Mouse (Mus musculus): ENCODE measurements around the gene Arhgef1. TPM values are rescaled to one million over a fixed set of nuclear protein-coding genes. Genes with fewer than 3 reads are reported as not detected.

Arhgef1 gene
- total RNA-seq (2018; cell fraction: chromatin; rRNA removed), result 1,000 to 10,000 TPM in 3 of 26 experiments, 100 to 1,000 TPM in 23; 295 to 1,200 (median 630) TPM
- 10 to 100 TPM; 50.1 to 95.8 (median 74.8) TPM for total RNA-seq (2018; cell fraction: cytosol; rRNA removed)
- total RNA-seq (2018; cell fraction: nucleus; rRNA removed), result 100 to 1,000 TPM; 119 to 539 (median 222) TPM
- 54.7 to 102 TPM (median 79.9 TPM) in 3 replicates for polyA plus RNA-seq (2018)

DNA sequence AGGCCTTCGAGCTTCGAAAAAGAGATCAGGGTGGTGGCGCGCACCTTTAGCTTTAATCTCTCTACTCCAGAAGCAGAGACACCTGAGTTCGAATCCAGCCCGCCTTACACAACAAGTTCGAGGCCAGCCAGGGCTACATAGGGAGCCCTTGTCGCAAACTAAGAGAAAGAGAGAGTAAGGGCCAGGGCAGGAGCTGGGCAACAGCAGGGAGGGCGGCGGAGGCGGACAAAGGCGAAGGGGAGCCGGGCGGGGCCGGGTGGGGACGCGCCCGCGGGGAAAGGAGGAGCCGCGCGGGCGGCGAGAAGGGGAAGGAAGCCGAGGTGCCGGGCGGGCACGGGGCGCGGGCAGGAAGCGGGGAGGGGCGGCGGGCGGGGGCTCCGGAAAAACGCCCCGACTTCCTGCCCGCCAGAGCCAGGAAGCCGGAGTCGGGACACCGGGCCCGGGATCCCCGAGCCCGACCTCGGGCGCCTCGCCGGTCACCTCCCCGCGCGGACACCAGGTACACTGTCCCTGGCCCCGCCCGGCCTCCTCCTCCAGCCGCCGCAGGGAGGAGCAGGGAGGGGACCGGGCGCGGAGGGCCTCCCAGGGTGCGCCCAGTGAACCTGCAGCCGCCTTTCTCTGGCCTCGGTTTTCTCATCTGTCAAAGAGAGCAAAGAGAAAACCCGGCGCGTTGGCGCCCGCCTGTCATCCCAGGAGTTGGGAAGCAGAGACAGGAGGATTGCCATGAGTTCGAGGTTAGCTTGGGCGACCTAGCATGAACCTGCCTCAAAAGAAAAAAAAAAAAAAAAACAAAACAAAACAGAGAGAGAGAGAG is at the start of gene Arhgef1:
Gene Arhgef1 (plus strand): TSS at position 283 of the 814 bp plus-strand sequence.
- Histone ChIP-seq H3K36me3 (ENCODE audit: inconsistent target) (peaks cover 15% of the 10 kb centered on the region; the same call in 1 of the 2 replicates), H3K27ac (peak within 1 kb of the TSS; percentile 66)
- 10% methylated on average over 27 of the region's 68 CpGs for WGBS (ENCODE audit: missing documents)

DNA sequence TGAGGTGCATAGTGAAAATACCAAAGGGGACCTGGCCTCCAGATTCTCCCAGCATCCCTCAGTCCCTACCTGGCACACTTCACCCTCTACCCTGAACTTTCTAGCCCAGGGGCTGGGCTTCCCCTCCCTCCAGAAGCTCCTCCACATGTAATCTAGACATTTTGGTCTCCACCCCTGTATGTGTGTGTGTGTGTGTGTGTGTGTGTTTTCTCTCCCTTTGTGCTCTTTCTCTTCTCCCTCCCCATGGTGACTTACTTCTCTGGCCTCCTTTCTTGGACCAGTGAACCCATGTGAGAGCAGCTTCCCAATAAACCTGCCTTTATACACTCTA is 49.5 kb upstream of the Arhgef1 start:
- no peaks in the 10 kb centered on the region; the same call in 1 of the 2 replicates for H3K79me2 ChIP-seq (ENCODE audit: inconsistent target)
- no peak overlapping the region for H3K4me3 ChIP-seq (ENCODE audit: inconsistent target)
- no peaks in the 10 kb centered on the region for H3K36me3 ChIP-seq (ENCODE audit: inconsistent target)
- peak overlapping the region; percentile 85 for H3K27ac ChIP-seq

More for the DNA sequence above, at the start of gene Arhgef1:
- peaks cover 45% of the 10 kb centered on the region for H3K79me2 ChIP-seq (ENCODE audit: inconsistent target)
- H3K4me3 ChIP-seq (ENCODE audit: inconsistent target), result peak within 1 kb of the TSS; percentile 93

DNA sequence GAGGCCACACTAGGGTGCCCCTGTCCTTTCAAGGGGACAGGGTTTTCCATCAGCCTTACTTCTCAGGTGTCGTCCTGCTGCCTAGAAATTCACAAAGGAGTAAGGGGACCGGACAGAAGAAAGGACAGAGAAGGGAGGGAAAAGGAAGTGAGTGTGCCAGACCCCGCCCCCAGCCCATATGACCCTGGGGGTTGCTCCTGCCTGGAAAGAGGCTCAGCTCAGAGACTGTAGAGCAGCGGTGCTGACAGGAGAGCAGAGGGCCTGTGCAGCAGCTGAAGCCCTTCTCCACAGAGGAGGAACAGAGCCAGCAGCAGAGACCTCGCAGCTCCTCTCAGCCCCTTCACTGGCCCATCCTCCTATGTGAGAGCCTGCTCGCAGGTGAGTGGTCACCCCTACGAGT is 49.0 kb upstream of the Arhgef1 start:
- WGBS (ENCODE audit: missing documents), result 65% methylated on average over 6 of the region's 7 CpGs
- H3K27ac ChIP-seq, result peak overlapping the region; percentile 85
- no peaks in the 10 kb centered on the region; the same call in 1 of the 2 replicates for H3K79me2 ChIP-seq (ENCODE audit: inconsistent target)
- no peaks in the 10 kb centered on the region for H3K36me3 ChIP-seq (ENCODE audit: inconsistent target)
- H3K4me3 ChIP-seq (ENCODE audit: inconsistent target), result peak overlapping the region; percentile 14; the same call in 1 of the 2 replicates

DNA sequence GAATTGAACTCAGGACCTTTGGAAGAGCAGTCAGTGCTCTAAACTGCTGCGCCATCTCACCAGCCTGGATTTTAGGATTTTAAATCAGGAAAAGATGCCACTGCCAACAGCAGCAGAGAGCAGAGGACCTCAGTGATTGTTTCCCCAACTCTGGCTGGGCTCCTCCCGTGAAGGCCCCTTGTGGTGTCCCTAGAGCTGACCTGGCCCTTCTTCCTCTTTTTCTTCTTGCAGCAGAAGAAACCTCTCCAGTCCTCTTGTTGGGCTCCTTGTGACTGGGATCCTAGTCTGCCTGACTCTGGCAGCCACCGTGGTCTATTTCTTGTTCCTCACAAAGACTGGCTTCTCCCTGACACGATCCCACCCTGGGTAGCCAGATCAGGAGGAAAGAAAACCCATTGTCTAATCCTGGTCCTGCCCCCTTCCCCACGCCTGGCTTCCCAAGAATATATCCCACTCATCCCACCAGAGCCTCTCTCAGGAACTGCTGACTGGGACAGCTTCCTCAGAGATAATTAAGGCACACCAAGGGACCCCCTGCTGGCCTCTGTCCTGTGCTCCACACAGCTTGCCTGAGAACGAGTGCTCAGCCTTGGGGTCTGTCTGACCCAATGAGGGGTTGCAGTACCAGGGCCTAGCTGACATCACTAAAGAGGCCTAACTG is 46.1 kb upstream of the Arhgef1 start:
- 28% methylated on average over 6 of the region's 6 CpGs for WGBS (ENCODE audit: missing documents)
- H3K27ac ChIP-seq, result peak overlapping the region; percentile 40

DNA sequence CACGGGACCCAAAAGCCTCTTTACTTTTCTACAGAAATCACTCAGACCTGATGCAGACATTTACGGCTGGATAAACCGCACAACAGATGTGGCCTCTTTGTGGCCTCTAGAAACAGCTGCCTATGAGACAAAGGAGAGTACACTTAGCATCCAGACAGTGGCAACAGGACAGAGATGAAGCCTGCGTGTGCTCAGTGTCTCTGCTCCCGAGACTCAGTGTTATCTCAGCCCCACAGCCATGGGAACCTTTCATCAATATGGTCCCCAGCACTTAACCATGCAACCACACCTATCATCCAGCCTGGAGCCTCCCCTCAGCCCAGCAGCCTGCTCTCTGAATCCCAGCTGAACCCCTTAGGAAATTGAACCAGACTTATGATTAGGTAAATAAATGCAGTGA is 43.5 kb upstream of the Arhgef1 start:
- 88% methylated on average over 5 of the region's 5 CpGs for WGBS (ENCODE audit: missing documents)
- no peaks in the 10 kb centered on the region for H3K36me3 ChIP-seq (ENCODE audit: inconsistent target)
- no peaks in the 10 kb centered on the region; the same call in 1 of the 2 replicates for H3K79me2 ChIP-seq (ENCODE audit: inconsistent target)
- H3K4me3 ChIP-seq (ENCODE audit: inconsistent target), result no peak overlapping the region
- no peak overlapping the region for H3K27ac ChIP-seq

More for the DNA sequence above, 46.1 kb upstream of the Arhgef1 start:
- Histone ChIP-seq H3K79me2 (ENCODE audit: inconsistent target) (no peaks in the 10 kb centered on the region; the same call in 1 of the 2 replicates), H3K4me3 (ENCODE audit: inconsistent target) (no peak overlapping the region), H3K36me3 (ENCODE audit: inconsistent target) (no peaks in the 10 kb centered on the region)

DNA sequence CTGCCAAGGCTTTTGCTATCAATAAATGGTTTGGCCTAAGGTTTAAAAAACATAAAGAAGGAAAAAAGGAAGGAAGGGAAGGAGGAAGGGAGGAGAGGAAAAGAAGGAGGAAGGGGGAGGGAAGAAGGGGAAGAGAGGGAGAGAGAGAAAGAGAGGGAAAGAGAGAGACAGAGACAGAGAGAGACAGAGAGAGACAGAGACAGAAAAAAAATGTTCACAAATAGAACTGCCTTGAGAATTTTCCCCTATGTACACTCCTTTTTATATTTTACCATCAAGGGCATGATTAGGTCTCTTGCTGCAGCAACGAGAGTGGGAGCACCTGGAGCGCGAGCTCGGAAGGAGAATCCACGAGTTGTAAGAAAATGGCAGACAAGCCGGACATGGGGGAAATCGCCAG is 40.8 kb upstream of the Arhgef1 start, which contains the start of gene Gm9844:
Gene Gm9844 (plus strand): TSS at position 301 of the 400 bp plus-strand sequence.
- H3K27ac ChIP-seq, result no peak within 1 kb of the TSS
- no peak within 1 kb of the TSS for H3K4me3 ChIP-seq (ENCODE audit: inconsistent target)
- H3K79me2 ChIP-seq (ENCODE audit: inconsistent target), result no peaks in the 10 kb centered on the region
- 88% methylated on average over 5 of the region's 7 CpGs for WGBS (ENCODE audit: missing documents)
- no peaks in the 10 kb centered on the region for H3K36me3 ChIP-seq (ENCODE audit: inconsistent target)

DNA sequence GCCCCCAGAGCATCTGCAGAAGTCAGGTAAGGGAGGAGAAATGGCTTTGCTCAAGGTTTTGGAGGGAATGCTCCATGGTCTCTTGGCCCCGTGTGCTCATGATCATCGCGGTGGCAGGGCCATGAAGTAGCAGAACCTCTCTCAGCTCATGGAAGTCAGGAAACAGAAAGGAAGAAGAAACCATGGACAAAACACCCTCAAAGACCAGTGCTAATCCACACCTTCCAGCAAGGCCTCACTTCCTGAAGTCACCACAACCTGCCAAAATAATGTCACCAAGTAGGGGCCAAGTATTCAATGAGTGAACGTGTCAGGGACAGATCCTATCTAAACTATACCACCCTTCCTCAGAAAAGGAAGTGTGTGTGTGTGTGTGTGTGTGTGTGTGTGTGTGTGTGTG is 39.9 kb upstream of the Arhgef1 start:
- 34% methylated on average over 4 of the region's 4 CpGs for WGBS (ENCODE audit: missing documents)
- H3K36me3 ChIP-seq (ENCODE audit: inconsistent target), result no peaks in the 10 kb centered on the region
- H3K27ac ChIP-seq, result no peak overlapping the region

DNA sequence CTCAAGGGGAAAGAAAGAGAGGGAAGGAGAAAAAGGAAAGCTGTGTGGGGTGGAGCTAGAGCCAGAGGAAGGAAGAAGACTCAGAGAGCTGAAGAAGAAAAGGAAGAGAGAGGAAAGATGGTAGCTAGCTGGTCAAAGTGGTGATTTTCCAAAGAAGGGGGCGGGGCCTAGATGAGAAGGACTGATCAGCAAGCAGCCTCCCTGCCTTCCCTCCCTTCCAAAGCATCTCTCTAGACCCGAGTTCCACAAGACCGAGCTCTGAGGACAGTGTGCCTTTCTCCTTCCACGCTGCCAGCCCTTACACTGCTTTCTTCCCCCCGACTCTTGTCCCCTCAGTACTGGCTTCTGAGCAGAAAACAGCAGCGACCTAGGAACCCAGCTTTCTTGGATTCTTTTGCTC is 38.6 kb upstream of the Arhgef1 start:
- H3K27ac ChIP-seq, result no peak overlapping the region
- H3K79me2 ChIP-seq (ENCODE audit: inconsistent target), result no peaks in the 10 kb centered on the region
- no peak overlapping the region for H3K4me3 ChIP-seq (ENCODE audit: inconsistent target)
- WGBS (ENCODE audit: missing documents), result 48% methylated on average over 6 of the region's 6 CpGs
- no peaks in the 10 kb centered on the region for H3K36me3 ChIP-seq (ENCODE audit: inconsistent target)

More for the DNA sequence above, 39.9 kb upstream of the Arhgef1 start:
- Histone ChIP-seq H3K4me3 (ENCODE audit: inconsistent target) (no peak overlapping the region), H3K79me2 (ENCODE audit: inconsistent target) (no peaks in the 10 kb centered on the region)

DNA sequence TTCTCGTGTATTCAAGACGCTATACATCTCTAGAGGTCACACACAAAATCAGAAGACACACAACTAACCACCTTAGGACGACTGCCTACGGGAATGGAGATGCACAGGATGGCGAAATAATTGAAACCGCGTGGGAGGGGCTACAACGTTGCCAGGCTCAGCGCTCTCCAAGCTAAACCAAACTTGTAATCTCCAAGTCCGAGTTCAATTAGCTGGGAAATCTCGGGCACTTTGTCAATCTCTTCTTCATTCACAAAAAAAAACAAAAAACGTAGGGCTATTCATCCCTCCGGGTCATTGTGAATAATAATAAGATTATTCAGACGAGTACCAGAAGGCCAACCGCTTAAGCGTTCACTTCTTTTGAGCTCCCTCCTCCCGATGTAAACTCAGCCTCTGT is 33.6 kb upstream of the Arhgef1 start:
- no peak overlapping the region for H3K27ac ChIP-seq
- no peaks in the 10 kb centered on the region for H3K79me2 ChIP-seq (ENCODE audit: inconsistent target)
- no peak overlapping the region for H3K4me3 ChIP-seq (ENCODE audit: inconsistent target)
- no peaks in the 10 kb centered on the region for H3K36me3 ChIP-seq (ENCODE audit: inconsistent target)
- 84% methylated on average over 17 of the region's 17 CpGs for WGBS (ENCODE audit: missing documents)

DNA sequence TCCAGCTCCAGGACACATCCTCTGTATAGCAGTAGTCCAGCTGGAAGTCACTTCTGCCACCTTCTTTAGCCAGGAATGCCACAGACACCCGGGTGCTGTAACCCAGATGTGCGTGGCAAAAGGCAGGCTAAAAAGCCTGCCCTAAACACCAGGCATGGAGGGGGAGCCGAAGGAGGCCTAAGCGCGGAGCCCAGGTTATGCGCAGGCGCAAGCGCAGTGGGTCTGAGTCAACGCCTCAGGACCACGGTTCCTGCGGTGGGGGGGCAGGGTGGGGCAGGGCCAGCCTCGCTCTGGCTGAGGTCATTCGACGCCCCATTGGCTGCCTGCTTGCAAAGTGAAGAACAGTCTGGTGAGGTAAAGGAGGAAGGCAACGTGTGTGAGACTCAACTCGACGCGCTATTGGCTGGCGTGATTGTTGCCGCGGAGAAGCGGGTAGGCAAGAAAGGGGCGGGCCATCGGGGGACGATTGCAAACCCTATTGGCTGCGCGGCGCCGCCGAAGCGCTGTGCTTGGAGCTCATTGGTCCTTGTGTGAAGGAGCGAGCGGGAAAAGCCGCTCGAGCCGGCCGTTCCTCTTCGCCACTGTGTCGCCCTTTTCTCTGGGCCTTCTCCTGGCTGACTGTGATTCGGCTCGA is 33.1 kb upstream of the Arhgef1 start, which contains the start of the genes Lypd4 and Dmrtc2:
Gene Lypd4 (minus strand): TSS at position 410 of the 634 bp plus-strand sequence.
Gene Dmrtc2 (plus strand): TSS at position 526 of the 634 bp plus-strand sequence.
- no peaks in the 10 kb centered on the region for H3K79me2 ChIP-seq (ENCODE audit: inconsistent target)
- H3K27ac ChIP-seq, result no peak within 1 kb of the TSS
- WGBS (ENCODE audit: missing documents), result 73% methylated on average over 24 of the region's 41 CpGs
- H3K4me3 ChIP-seq (ENCODE audit: inconsistent target), result no peak within 1 kb of the TSS
- H3K36me3 ChIP-seq (ENCODE audit: inconsistent target), result no peaks in the 10 kb centered on the region

DNA sequence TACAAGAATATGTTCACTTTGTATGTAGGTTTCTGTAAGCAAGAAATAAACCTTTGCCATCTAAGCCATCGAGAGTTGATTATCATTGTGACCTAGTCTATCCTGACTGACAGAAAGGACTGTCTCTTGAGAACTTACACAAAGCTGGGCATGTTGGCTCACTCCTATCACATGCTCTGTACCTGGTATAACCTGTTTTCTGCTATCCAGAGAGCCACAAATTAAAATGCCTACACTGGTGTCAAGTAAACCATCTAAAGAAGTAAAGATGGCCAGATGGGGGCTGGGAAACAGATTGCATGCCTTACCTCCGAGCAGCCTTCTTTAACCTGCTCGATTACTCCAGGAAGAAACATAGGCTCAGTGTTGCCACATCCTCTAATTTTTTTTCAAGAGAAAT is 25.1 kb upstream of the Arhgef1 start:
- H3K79me2 ChIP-seq (ENCODE audit: inconsistent target), result no peaks in the 10 kb centered on the region
- H3K36me3 ChIP-seq (ENCODE audit: inconsistent target), result no peaks in the 10 kb centered on the region
- no peak overlapping the region for H3K4me3 ChIP-seq (ENCODE audit: inconsistent target)
- H3K27ac ChIP-seq, result no peak overlapping the region
- WGBS (ENCODE audit: missing documents), result 51% methylated on average over 3 of the region's 3 CpGs

DNA sequence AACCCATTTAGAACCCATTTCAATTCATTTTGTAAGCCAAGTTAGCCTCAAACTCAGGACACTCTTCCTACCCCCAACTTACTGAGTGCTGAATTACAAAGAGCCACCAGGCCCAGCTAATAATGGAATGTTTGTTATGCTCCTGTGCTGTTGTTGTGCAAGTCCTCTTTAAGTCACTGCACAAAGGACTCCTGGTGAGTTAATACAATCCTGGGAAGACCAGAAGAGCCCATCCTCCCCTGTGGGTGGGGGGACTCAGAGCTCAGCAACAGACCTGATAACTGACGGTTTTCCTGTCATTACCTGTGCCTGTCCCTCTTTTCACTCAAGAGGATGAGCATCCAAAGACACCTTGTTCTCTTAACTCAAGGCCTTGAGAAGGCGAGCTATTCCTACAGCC is 23.1 kb upstream of the Arhgef1 start:
- no peaks in the 10 kb centered on the region for H3K36me3 ChIP-seq (ENCODE audit: inconsistent target)
- no peak overlapping the region for H3K4me3 ChIP-seq (ENCODE audit: inconsistent target)
- H3K27ac ChIP-seq, result no peak overlapping the region
- 100% methylated on average over 2 of the region's 2 CpGs for WGBS (ENCODE audit: missing documents)
- H3K79me2 ChIP-seq (ENCODE audit: inconsistent target), result no peaks in the 10 kb centered on the region

DNA sequence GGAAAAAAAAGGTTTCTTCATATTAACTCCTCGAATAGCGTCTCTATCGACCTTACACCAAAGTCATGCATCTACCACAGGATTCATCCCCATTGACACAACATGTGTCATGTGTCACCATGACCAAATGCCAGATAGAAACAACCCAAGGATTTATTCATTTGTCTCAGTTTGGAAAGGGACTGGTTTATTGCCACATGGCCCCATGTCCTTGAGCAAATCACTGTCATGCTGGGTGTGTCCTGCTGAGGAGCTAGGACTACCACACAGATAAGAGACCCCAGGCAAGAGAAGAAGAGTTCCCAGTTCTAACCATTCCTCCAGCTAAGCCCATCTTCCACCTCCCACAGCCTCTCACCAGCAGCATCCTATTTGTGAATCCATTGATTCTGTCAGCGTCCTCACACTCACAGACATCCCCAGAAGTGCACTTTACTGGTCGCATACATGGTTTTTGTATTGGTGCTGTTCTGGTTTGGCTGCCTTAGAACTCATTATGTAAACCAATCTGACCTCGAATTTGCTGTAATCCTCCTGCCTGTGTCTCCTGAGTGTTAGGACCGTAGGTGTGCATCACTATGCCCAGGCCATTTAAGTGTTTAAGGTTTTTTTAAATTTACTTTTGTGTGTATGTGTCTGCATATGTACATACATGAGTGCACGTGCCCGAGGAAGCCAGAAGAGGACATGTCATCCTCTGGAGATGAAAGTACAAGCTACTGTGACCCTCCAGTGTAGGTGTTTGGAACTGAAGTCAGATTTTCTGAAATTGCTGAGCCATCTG is 20.1 kb upstream of the Arhgef1 start:
- no peak overlapping the region for H3K27ac ChIP-seq
- WGBS (ENCODE audit: missing documents), result 96% methylated on average over 9 of the region's 9 CpGs
- H3K4me3 ChIP-seq (ENCODE audit: inconsistent target), result no peak overlapping the region
- peaks cover 29% of the 10 kb centered on the region for H3K79me2 ChIP-seq (ENCODE audit: inconsistent target)
- peaks cover 14% of the 10 kb centered on the region; the same call in 1 of the 2 replicates for H3K36me3 ChIP-seq (ENCODE audit: inconsistent target)
